Mouse (Mus musculus): Measurements from ENCODE around the gene Cep95. TPM values are rescaled to one million over a fixed set of nuclear protein-coding genes. Genes with fewer than 3 reads are reported as not detected.
"Not testable (repeated sequence)": the region's sequence is repeated elsewhere in the genome, so short reads cannot be mapped to it uniquely, and the experiment has no call there.

Gene Cep95
- polyA plus RNA-seq, 1 experiment from 2014 or later: 21.8 TPM

- H3K4me2 ChIP-seq (ENCODE audit: low read depth, low read length): no peak overlapping the region
- WGBS: 71% methylated on average over 6 of the region's 6 CpGs
- no peak overlapping the region for H3K4me3 ChIP-seq (ENCODE audit: low read length)
- ATAC-seq (ENCODE audit: low read depth): no peak
- no peaks in the 10 kb centered on the region for H3K9me3 ChIP-seq (ENCODE audit: control insufficient read depth, low read length)
- H3K4me1 ChIP-seq (replicated peaks; ENCODE audit: control insufficient read depth, insufficient read depth, low read length): peaks cover 2% of the 10 kb centered on the region
- H3K9ac ChIP-seq (ENCODE audit: low read length): no peak overlapping the region
- peaks cover 43% of the 10 kb centered on the region for H3K36me3 ChIP-seq (ENCODE audit: control insufficient read depth, insufficient read depth, low read length)
- no peak overlapping the region for H3K27ac ChIP-seq (ENCODE audit: low read length)
- no peaks in the 10 kb centered on the region for H3K27me3 ChIP-seq (ENCODE audit: control insufficient read depth, insufficient read depth, low read depth, low read length)
These were observed 8.3 kb upstream of the Cep95 start for GRCm38 (mm10) chr11:106780590-106781220.

GRCm38 (mm10) chr11:106782271-106782670 lies 6.8 kb upstream of the Cep95 start:
- H3K36me3 ChIP-seq (ENCODE audit: control insufficient read depth, insufficient read depth, low read length): peaks cover 48% of the 10 kb centered on the region
- not testable (repeated sequence) for ATAC-seq (ENCODE audit: low read depth); H3K4me1 ChIP-seq (replicated peaks; ENCODE audit: control insufficient read depth, insufficient read depth, low read length); H3K9ac ChIP-seq (ENCODE audit: low read length); H3K9me3 ChIP-seq (ENCODE audit: control insufficient read depth, low read length); H3K27me3 ChIP-seq (ENCODE audit: control insufficient read depth, insufficient read depth, low read depth, low read length); H3K4me3 ChIP-seq (ENCODE audit: low read length); H3K4me2 ChIP-seq (ENCODE audit: low read depth, low read length); H3K27ac ChIP-seq (ENCODE audit: low read length)
- 87% methylated on average over 7 of the region's 7 CpGs for WGBS

GRCm38 (mm10) chr11:106782841-106783764 lies 5.9 kb upstream of the Cep95 start:
- no peak for ATAC-seq (ENCODE audit: low read depth)
- H3K9me3 ChIP-seq (ENCODE audit: control insufficient read depth, low read length): no peaks in the 10 kb centered on the region
- no peak overlapping the region for H3K27ac ChIP-seq (ENCODE audit: low read length)
- WGBS: 72% methylated on average over 9 of the region's 9 CpGs
- H3K36me3 ChIP-seq (ENCODE audit: control insufficient read depth, insufficient read depth, low read length): peaks cover 48% of the 10 kb centered on the region
- H3K27me3 ChIP-seq (ENCODE audit: control insufficient read depth, insufficient read depth, low read depth, low read length): no peaks in the 10 kb centered on the region
- no peak overlapping the region for H3K4me2 ChIP-seq (ENCODE audit: low read depth, low read length)
- no peak overlapping the region for H3K4me3 ChIP-seq (ENCODE audit: low read length)
- H3K9ac ChIP-seq (ENCODE audit: low read length): no peak overlapping the region
- peaks cover 7% of the 10 kb centered on the region for H3K4me1 ChIP-seq (replicated peaks; ENCODE audit: control insufficient read depth, insufficient read depth, low read length)

- H3K9ac ChIP-seq (ENCODE audit: low read length): no peak overlapping the region
- H3K9me3 ChIP-seq (ENCODE audit: control insufficient read depth, low read length): no peaks in the 10 kb centered on the region
- no peak overlapping the region for H3K27ac ChIP-seq (ENCODE audit: low read length)
- ATAC-seq (ENCODE audit: low read depth): no peak
- no peaks in the 10 kb centered on the region for H3K27me3 ChIP-seq (ENCODE audit: control insufficient read depth, insufficient read depth, low read depth, low read length)
- H3K4me1 ChIP-seq (replicated peaks; ENCODE audit: control insufficient read depth, insufficient read depth, low read length): peaks cover 7% of the 10 kb centered on the region
- H3K4me2 ChIP-seq (ENCODE audit: low read depth, low read length): no peak overlapping the region
- WGBS: 82% methylated on average over 2 of the region's 2 CpGs
- H3K4me3 ChIP-seq (ENCODE audit: low read length): no peak overlapping the region
- H3K36me3 ChIP-seq (ENCODE audit: control insufficient read depth, insufficient read depth, low read length): peaks cover 48% of the 10 kb centered on the region
These were observed 4.6 kb upstream of the Cep95 start for GRCm38 (mm10) chr11:106784476-106784875.

- no peak overlapping the region for H3K4me2 ChIP-seq (ENCODE audit: low read depth, low read length)
- ATAC-seq (ENCODE audit: low read depth): no peak
- 62% methylated on average over 1 of the region's 1 CpGs for WGBS
- peak overlapping the region; percentile 5; the same call in 1 of the 2 replicates for H3K4me3 ChIP-seq (ENCODE audit: low read length)
- H3K9me3 ChIP-seq (ENCODE audit: control insufficient read depth, low read length): no peaks in the 10 kb centered on the region
- peaks cover 7% of the 10 kb centered on the region for H3K4me1 ChIP-seq (replicated peaks; ENCODE audit: control insufficient read depth, insufficient read depth, low read length)
- no peak overlapping the region for H3K27ac ChIP-seq (ENCODE audit: low read length)
- H3K9ac ChIP-seq (ENCODE audit: low read length): no peak overlapping the region
- no peaks in the 10 kb centered on the region for H3K27me3 ChIP-seq (ENCODE audit: control insufficient read depth, insufficient read depth, low read depth, low read length)
- peaks cover 44% of the 10 kb centered on the region for H3K36me3 ChIP-seq (ENCODE audit: control insufficient read depth, insufficient read depth, low read length)
These were observed 4.0 kb upstream of the Cep95 start for GRCm38 (mm10) chr11:106785043-106785442.

GRCm38 (mm10) chr11:106787131-106788025 lies 1.7 kb upstream of the Cep95 start:
- Histone ChIP-seq H3K4me2 (ENCODE audit: low read depth, low read length) (peak overlapping the region; percentile 70), H3K27ac (ENCODE audit: low read length) (peak overlapping the region; percentile 99), H3K27me3 (ENCODE audit: control insufficient read depth, insufficient read depth, low read depth, low read length) (no peaks in the 10 kb centered on the region), H3K4me3 (ENCODE audit: low read length) (peak overlapping the region; percentile 70), H3K4me1 (replicated peaks; ENCODE audit: control insufficient read depth, insufficient read depth, low read length) (peaks cover 9% of the 10 kb centered on the region), H3K36me3 (ENCODE audit: control insufficient read depth, insufficient read depth, low read length) (peaks cover 35% of the 10 kb centered on the region), H3K9ac (ENCODE audit: low read length) (peak overlapping the region; percentile 98), H3K9me3 (ENCODE audit: control insufficient read depth, low read length) (no peaks in the 10 kb centered on the region)
- under 1% methylated on average over 65 of the region's 65 CpGs for WGBS
- peak; percentile 41 for ATAC-seq (ENCODE audit: low read depth)

- peak; percentile 84 for ATAC-seq (ENCODE audit: low read depth)
- H3K4me2 ChIP-seq (ENCODE audit: low read depth, low read length): peak overlapping the region; percentile 48
- WGBS: under 1% methylated on average over 78 of the region's 79 CpGs
- peak overlapping the region; percentile 70 for H3K4me3 ChIP-seq (ENCODE audit: low read length)
- peaks cover 9% of the 10 kb centered on the region for H3K4me1 ChIP-seq (replicated peaks; ENCODE audit: control insufficient read depth, insufficient read depth, low read length)
- no peaks in the 10 kb centered on the region for H3K27me3 ChIP-seq (ENCODE audit: control insufficient read depth, insufficient read depth, low read depth, low read length)
- no peaks in the 10 kb centered on the region for H3K9me3 ChIP-seq (ENCODE audit: control insufficient read depth, low read length)
- H3K27ac ChIP-seq (ENCODE audit: low read length): peak overlapping the region; percentile 99
- H3K36me3 ChIP-seq (ENCODE audit: control insufficient read depth, insufficient read depth, low read length): peaks cover 32% of the 10 kb centered on the region
- peak overlapping the region; percentile 98 for H3K9ac ChIP-seq (ENCODE audit: low read length)
These were observed 852 bp upstream of the Cep95 start for GRCm38 (mm10) chr11:106788026-106788774.

- no peak for ATAC-seq (ENCODE audit: low read depth)
- no peaks in the 10 kb centered on the region for H3K9me3 ChIP-seq (ENCODE audit: control insufficient read depth, low read length)
- peak overlapping the region; percentile 99 for H3K27ac ChIP-seq (ENCODE audit: low read length)
- no peaks in the 10 kb centered on the region for H3K27me3 ChIP-seq (ENCODE audit: control insufficient read depth, insufficient read depth, low read depth, low read length)
- H3K36me3 ChIP-seq (ENCODE audit: control insufficient read depth, insufficient read depth, low read length): peaks cover 19% of the 10 kb centered on the region
- peak overlapping the region; percentile 98 for H3K9ac ChIP-seq (ENCODE audit: low read length)
- peak overlapping the region; percentile 90 for H3K4me2 ChIP-seq (ENCODE audit: low read depth, low read length)
- H3K4me3 ChIP-seq (ENCODE audit: low read length): peak overlapping the region; percentile 70
- WGBS: 0% methylated on average over 6 of the region's 6 CpGs
- peaks cover 9% of the 10 kb centered on the region for H3K4me1 ChIP-seq (replicated peaks; ENCODE audit: control insufficient read depth, insufficient read depth, low read length)
These were observed 597 bp downstream of the Cep95 start for GRCm38 (mm10) chr11:106789649-106790048.
